Mouse (Mus musculus): ENCODE results near the gene Ctnnd1.

GRCm38 (mm10) chr2:84607842-84608241 lies 42.7 kb downstream of the Ctnnd1 start:
- TF ChIP-seq POLR2A (IDR thresholded peaks at IDR 0.05; ENCODE audit: insufficient read depth, low read depth, low read length): no peak
- no peak for TF ChIP-seq CTCF (IDR thresholded peaks at IDR 0.05)
